Mouse (Mus musculus) MEL (cell line): ENCODE results near the gene Cfap44. TPM values are rescaled to one million over a fixed set of nuclear protein-coding genes. Genes with fewer than 3 reads are reported as not detected.

Experiments
- DNase-seq: peaks from one replicate; pipeline ENCODE4 v3.0.0; 2011; ENCODE audit warnings: low read depth, low spot score
- H3K27ac ChIP-seq: 2 replicates; pipeline ENCODE4 v1.5.1; 2012; ENCODE audit warnings: low read depth, mild to moderate bottlenecking, control low read depth, low read length, moderate library complexity; ENCODE audit not compliant: control insufficient read depth
- H3K27me3 ChIP-seq, 2 experiments: fragments of 150-350 bp in 1 of 2; sonication (generic) in 1 of 2; 2 replicates each; pipeline ENCODE4 v1.6.1; 2012; ENCODE audit warnings: low read length in 2 of 2, mild to moderate bottlenecking in 2 of 2, improper control_type of control experiment in 1 of 2, moderate library complexity in 1 of 2; ENCODE audit not compliant: insufficient read depth in 2 of 2, control insufficient read depth in 1 of 2
- H3K36me3 ChIP-seq, 2 experiments: 2 replicates each; pipeline ENCODE4 v1.6.1; 2012 to 2014; ENCODE audit warnings: low read length in 2 of 2, improper control_type of control experiment in 1 of 2, inconsistent platforms in 1 of 2, mild to moderate bottlenecking in 1 of 2; ENCODE audit not compliant: insufficient read depth in 2 of 2, control insufficient read depth in 1 of 2
- H3K4me1 ChIP-seq, 2 experiments: fragments of 150-350 bp in 1 of 2; sonication (generic) in 1 of 2; 2 replicates each; pipeline ENCODE4 v1.6.1; 2012; ENCODE audit warnings: low read length in 2 of 2, improper control_type of control experiment in 1 of 2, mild to moderate bottlenecking in 1 of 2; ENCODE audit not compliant: insufficient read depth in 2 of 2, control insufficient read depth in 1 of 2
- H3K4me3 ChIP-seq, 2 experiments: fragments of 150-350 bp in 1 of 2; sonication (generic) in 1 of 2; 2 replicates each; pipeline ENCODE4 v1.5.1; 2012; ENCODE audit warnings: low read depth in 2 of 2, low read length in 2 of 2, mild to moderate bottlenecking in 2 of 2, moderate library complexity in 2 of 2, control low read depth in 1 of 2, improper control_type of control experiment in 1 of 2; ENCODE audit not compliant: control insufficient read depth in 1 of 2, insufficient read depth in 1 of 2
- H3K79me2 ChIP-seq: 2 replicates; pipeline ENCODE4 v1.6.1; 2012; ENCODE audit warnings: mild to moderate bottlenecking, low read length, moderate library complexity; ENCODE audit not compliant: control insufficient read depth, poor library complexity, insufficient read depth
- H3K9ac ChIP-seq: 2 replicates; pipeline ENCODE4 v1.6.1; 2012; ENCODE audit warnings: low read depth, mild to moderate bottlenecking, control low read depth, low read length, moderate library complexity; ENCODE audit not compliant: control insufficient read depth, poor library complexity, severe bottlenecking
- H3K9me3 ChIP-seq: fragments of 150-350 bp; sonication (generic); replicated peaks from 2 replicates; pipeline ENCODE4 v1.6.1; 2012; ENCODE audit warnings: mild to moderate bottlenecking, low read length, improper control_type of control experiment, moderate library complexity; ENCODE audit not compliant: insufficient read depth
- BHLHE40 ChIP-seq: IDR thresholded peaks from 2 replicates; pipeline ENCODE4 v1.6.1; 2012; ENCODE audit warnings: low read depth, mild to moderate bottlenecking, inconsistent platforms, low read length, improper control_type of control experiment, borderline replicate concordance
- CHD2 ChIP-seq: IDR thresholded peaks from 2 replicates; pipeline ENCODE4 v1.6.1; 2011; ENCODE audit warnings: low read length, improper control_type of control experiment
- CTCF ChIP-seq, 3 experiments: IDR thresholded peaks in 2 of 3; conservative IDR thresholded peaks in 1 of 3; 2 replicates each; pipeline ENCODE4 v1.5.1; 2011 to 2012; ENCODE audit warnings: low read length in 3 of 3, low read depth in 2 of 3, mild to moderate bottlenecking in 2 of 3, improper control_type of control experiment in 1 of 3, inconsistent platforms in 1 of 3, mixed read lengths in 1 of 3, moderate library complexity in 1 of 3; ENCODE audit not compliant: control insufficient read depth in 1 of 3, insufficient read depth in 1 of 3, poor library complexity in 1 of 3, severe bottlenecking in 1 of 3
- ELF1 ChIP-seq: IDR thresholded peaks from 2 replicates; pipeline ENCODE4 v1.6.1; 2014; ENCODE audit warnings: low read depth, mild to moderate bottlenecking, inconsistent platforms, low read length, improper control_type of control experiment, moderate library complexity
- ETS1 ChIP-seq: IDR thresholded peaks from 2 replicates; pipeline ENCODE4 v1.6.1; 2012; ENCODE audit warnings: low read depth, mild to moderate bottlenecking, inconsistent platforms, low read length, improper control_type of control experiment, moderate library complexity
- GABPA ChIP-seq: IDR thresholded peaks from 2 replicates; pipeline ENCODE4 v1.6.1; 2012; ENCODE audit warnings: low read depth, mild to moderate bottlenecking, inconsistent platforms, low read length, improper control_type of control experiment, moderate library complexity
- GATA1 ChIP-seq: IDR thresholded peaks from 2 replicates; pipeline ENCODE4 v1.6.1; 2011; ENCODE audit warnings: low read depth, low read length, improper control_type of control experiment
- HCFC1 ChIP-seq: IDR thresholded peaks from 2 replicates; pipeline ENCODE4 v1.6.1; 2012; ENCODE audit warnings: low read depth, mild to moderate bottlenecking, inconsistent platforms, low read length, improper control_type of control experiment, moderate library complexity
- JUND ChIP-seq: IDR thresholded peaks from 2 replicates; pipeline ENCODE4 v1.6.1; 2011; ENCODE audit warnings: low read depth, mild to moderate bottlenecking, improper control_type of control experiment, low read length
- KAT2A ChIP-seq: conservative IDR thresholded peaks from 2 replicates; pipeline ENCODE4 v1.6.1; 2012; ENCODE audit warnings: low read depth, low read length, improper control_type of control experiment, inconsistent platforms
- MAFK ChIP-seq: IDR thresholded peaks from 2 replicates; pipeline ENCODE4 v1.6.1; 2011; ENCODE audit warnings: low read depth, mild to moderate bottlenecking, low read length, improper control_type of control experiment, borderline replicate concordance
- MAX ChIP-seq: IDR thresholded peaks from 2 replicates; pipeline ENCODE4 v1.6.1; 2011; ENCODE audit warnings: low read length, improper control_type of control experiment
- MAZ ChIP-seq: IDR thresholded peaks from 2 replicates; pipeline ENCODE4 v1.6.1; 2012; ENCODE audit warnings: low read depth, mild to moderate bottlenecking, inconsistent platforms, low read length, improper control_type of control experiment
- MYC ChIP-seq: IDR thresholded peaks from 2 replicates; pipeline ENCODE4 v1.6.1; 2011; ENCODE audit warnings: low read depth, mild to moderate bottlenecking, low read length, improper control_type of control experiment, moderate library complexity
- NRF1 ChIP-seq: IDR thresholded peaks from 2 replicates; pipeline ENCODE4 v1.6.1; 2014; ENCODE audit warnings: low read depth, mild to moderate bottlenecking, inconsistent platforms, low read length, improper control_type of control experiment, moderate library complexity; ENCODE audit not compliant: poor library complexity, insufficient read depth, severe bottlenecking
- POLR2AphosphoS2 ChIP-seq: IDR thresholded peaks from 2 replicates; pipeline ENCODE4 v1.6.1; 2011; ENCODE audit warnings: low read length, improper control_type of control experiment
- RAD21 ChIP-seq: IDR thresholded peaks from 2 replicates; pipeline ENCODE4 v1.6.1; 2011; ENCODE audit warnings: mild to moderate bottlenecking, low read depth, low read length, improper control_type of control experiment
- RCOR1 ChIP-seq: IDR thresholded peaks from 2 replicates; pipeline ENCODE4 v1.6.1; 2012; ENCODE audit warnings: low read depth, mild to moderate bottlenecking, inconsistent platforms, low read length, improper control_type of control experiment
- SIN3A ChIP-seq: IDR thresholded peaks from 2 replicates; pipeline ENCODE4 v1.6.1; 2012; ENCODE audit warnings: low read length, improper control_type of control experiment, inconsistent platforms
- SMC3 ChIP-seq: IDR thresholded peaks from 2 replicates; pipeline ENCODE4 v1.6.1; 2011; ENCODE audit warnings: low read depth, low read length, improper control_type of control experiment
- TAL1 ChIP-seq: IDR thresholded peaks from 2 replicates; pipeline ENCODE4 v1.6.1; 2012; ENCODE audit warnings: mild to moderate bottlenecking, inconsistent platforms, low read length, moderate library complexity, mixed read lengths
- TBP ChIP-seq: IDR thresholded peaks from 2 replicates; pipeline ENCODE4 v1.8.0; 2011; ENCODE audit warnings: low read depth, low read length, improper control_type of control experiment
- USF1 ChIP-seq: IDR thresholded peaks from 2 replicates; pipeline ENCODE4 v1.6.1; 2014; ENCODE audit warnings: low read depth, mild to moderate bottlenecking, inconsistent platforms, low read length, improper control_type of control experiment, moderate library complexity
- ZKSCAN1 ChIP-seq: IDR thresholded peaks from 2 replicates; pipeline ENCODE4 v1.6.1; 2012; ENCODE audit warnings: low read depth, mild to moderate bottlenecking, inconsistent platforms, low read length, improper control_type of control experiment, moderate library complexity
- ZMIZ1 ChIP-seq: IDR thresholded peaks from 2 replicates; pipeline ENCODE4 v1.6.1; 2012; ENCODE audit warnings: low read depth, mild to moderate bottlenecking, inconsistent platforms, low read length, improper control_type of control experiment, moderate library complexity
- polyA plus RNA-seq, 2 experiments: library from polyadenylated mRNA; stranded (reverse) in 1 of 2; unstranded in 1 of 2; fragments of >175 nt in 1 of 2; fragments of >200 nt in 1 of 2; gene quantifications; 2 replicates each; pipeline versions ENCODE4 v1.2.1 to v1.2.4; 2012; ENCODE audit warnings: low replicate concordance in 2 of 2, low read depth in 1 of 2; ENCODE audit not compliant: insufficient read length in 2 of 2, insufficient read depth in 1 of 2, missing spikeins in 1 of 2
- total RNA-seq: library from RNA; depleted of rRNA; stranded (reverse); fragments of 300-350 nt; gene quantifications from 2 replicates; pipeline ENCODE4 v1.2.3, GENCODE M21; 2012

The Cfap44 gene
- total and polyA plus RNA-seq, 3 experiments, result not detected

DNA sequence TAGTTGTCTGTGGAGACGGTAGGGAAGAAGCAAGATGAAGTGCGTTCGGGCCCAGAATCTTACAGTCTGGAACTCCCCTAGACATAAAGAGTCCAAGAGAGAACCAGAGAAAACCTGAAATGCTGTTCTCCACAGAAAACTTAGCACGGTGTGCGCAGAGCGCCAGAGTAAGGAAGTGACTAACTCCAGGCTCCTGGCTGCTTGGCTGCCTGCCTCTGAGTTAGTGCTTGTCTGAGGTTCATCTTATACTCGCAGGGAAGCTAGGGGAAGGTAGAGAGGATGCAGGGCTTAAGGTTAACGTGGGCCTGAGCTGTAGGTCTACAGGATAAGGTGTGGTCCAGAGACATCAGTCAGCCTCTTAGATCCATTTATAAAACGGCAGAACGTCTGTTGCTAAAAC lies 107.2 kb downstream of the Cfap44 start:
- Histone ChIP-seq H3K4me1 (no peaks in the 10 kb centered on the region), H3K9me3 (no peaks in the 10 kb centered on the region), H3K36me3 (no peaks in the 10 kb centered on the region), H3K79me2 (no peaks in the 10 kb centered on the region), H3K4me3 (no peak overlapping the region), H3K27ac (no peak overlapping the region), H3K9ac (no peak overlapping the region), H3K27me3 (no peaks in the 10 kb centered on the region; a peak in 1 of 4 replicates)
- no peak for DNase-seq
- no peak for TF ChIP-seq SMC3
- no peak for TF ChIP-seq ZMIZ1
- no peak for TF ChIP-seq KAT2A
- no peak for TF ChIP-seq POLR2AphosphoS2
- TF ChIP-seq RAD21, result no peak
- TF ChIP-seq CTCF (IDR thresholded peaks at IDR 0.05 in 2 of 3, conservative IDR thresholded peaks at IDR 0.05 in 1 of 3; ENCODE audit: control insufficient read depth in 1 of 3, insufficient read depth in 1 of 3, low read depth in 2 of 3, low read length in 3 of 3, poor library complexity in 1 of 3, severe bottlenecking in 1 of 3), result no peak

DNA sequence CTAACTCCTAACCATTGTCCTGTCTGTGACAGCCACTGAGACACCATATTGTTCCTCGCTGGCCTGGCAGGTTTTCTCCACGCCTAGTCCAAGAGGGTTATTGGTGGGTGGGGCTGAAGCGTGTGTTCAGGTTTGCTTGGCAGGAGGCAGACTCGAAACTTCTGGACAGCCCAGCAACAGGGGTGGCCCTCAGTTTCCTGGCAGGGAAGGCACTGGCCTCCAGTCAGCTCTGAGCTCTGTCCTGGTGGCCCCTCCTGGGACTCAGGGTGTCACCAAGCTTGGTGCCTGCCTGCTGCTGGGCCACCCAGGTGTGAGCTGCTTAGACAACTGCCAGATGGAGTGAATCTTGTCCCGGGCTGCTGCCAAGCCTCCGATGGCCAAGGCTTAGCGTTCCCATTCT lies 107.7 kb downstream of the Cfap44 start:
- H3K27me3 ChIP-seq, result no peaks in the 10 kb centered on the region; a peak in 1 of 4 replicates

DNA sequence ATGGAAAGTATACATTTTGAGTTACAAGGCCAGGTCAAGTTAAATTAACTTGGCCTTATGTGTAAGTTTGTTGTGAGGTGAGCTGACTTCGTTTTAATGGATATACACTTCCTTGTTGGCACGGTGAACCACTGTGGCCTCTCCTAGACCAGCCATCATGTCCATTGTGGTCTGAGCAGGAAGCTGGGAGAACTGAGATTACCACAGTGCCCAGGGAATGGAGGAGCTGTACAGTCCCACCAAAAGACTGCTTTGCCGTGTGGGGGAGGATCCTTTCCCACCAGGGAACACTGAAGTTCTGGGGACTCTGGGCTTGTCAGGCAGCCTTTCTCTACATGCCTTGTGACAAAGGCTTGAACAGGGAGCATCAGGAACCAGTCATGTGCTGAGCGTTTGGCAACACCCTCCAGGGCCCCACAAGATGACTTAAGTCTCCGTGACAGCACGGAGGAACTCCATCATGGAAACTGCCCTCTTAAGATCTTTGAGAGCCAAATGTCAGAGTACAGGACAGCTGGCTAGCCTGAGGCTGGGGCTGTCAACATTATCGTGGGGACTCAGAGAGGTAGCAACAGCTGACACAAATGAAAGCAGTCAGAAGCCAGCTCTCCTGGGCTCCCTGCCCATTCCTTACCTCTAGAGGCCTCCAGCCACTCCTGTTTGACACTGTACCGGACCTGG lies 108.4 kb downstream of the Cfap44 start:
- H3K9me3 ChIP-seq, result no peaks in the 10 kb centered on the region

More for the DNA sequence above, 107.7 kb downstream of the Cfap44 start:
- TF ChIP-seq CHD2 (no peak), SIN3A (no peak), CTCF (IDR thresholded peaks at IDR 0.05 in 2 of 3, conservative IDR thresholded peaks at IDR 0.05 in 1 of 3; ENCODE audit: control insufficient read depth in 1 of 3, insufficient read depth in 1 of 3, low read depth in 2 of 3, low read length in 3 of 3, poor library complexity in 1 of 3, severe bottlenecking in 1 of 3) (no peak), TAL1 (no peak), KAT2A (no peak), TBP (no peak), MAX (no peak), ZKSCAN1 (no peak), MYC (no peak)
- no peak overlapping the region for H3K4me3 ChIP-seq
- H3K4me1 ChIP-seq, result no peaks in the 10 kb centered on the region
- H3K27ac ChIP-seq, result no peak overlapping the region
- DNase-seq, result no peak
- no peaks in the 10 kb centered on the region for H3K79me2 ChIP-seq
- no peak overlapping the region for H3K9ac ChIP-seq
- no peaks in the 10 kb centered on the region for H3K9me3 ChIP-seq
- no peaks in the 10 kb centered on the region for H3K36me3 ChIP-seq

More for the DNA sequence above, 108.4 kb downstream of the Cfap44 start:
- Histone ChIP-seq H3K4me1 (no peaks in the 10 kb centered on the region), H3K27ac (no peak overlapping the region), H3K79me2 (no peaks in the 10 kb centered on the region), H3K27me3 (no peaks in the 10 kb centered on the region; a peak in 1 of 4 replicates), H3K36me3 (no peaks in the 10 kb centered on the region), H3K4me3 (no peak overlapping the region), H3K9ac (no peak overlapping the region)
- DNase-seq, result no peak
- TF ChIP-seq MAX, result no peak
- TF ChIP-seq CHD2, result no peak
- TF ChIP-seq ELF1, result no peak
- TF ChIP-seq TAL1, result no peak
- no peak for TF ChIP-seq MAFK
- no peak for TF ChIP-seq ETS1
- TF ChIP-seq BHLHE40, result no peak
- TF ChIP-seq ZKSCAN1, result no peak
- no peak for TF ChIP-seq JUND
- TF ChIP-seq RAD21, result no peak
- no peak for TF ChIP-seq GABPA
- no peak for TF ChIP-seq NRF1
- no peak for TF ChIP-seq SMC3
- TF ChIP-seq USF1, result no peak
- TF ChIP-seq HCFC1, result no peak
- no peak for TF ChIP-seq KAT2A
- no peak for TF ChIP-seq GATA1
- TF ChIP-seq RCOR1, result no peak
- TF ChIP-seq POLR2AphosphoS2, result no peak
- TF ChIP-seq MAZ, result no peak
